Mouse (Mus musculus): ENCODE measurements around the gene Zdhhc19.

Zdhhc19 gene

DNA sequence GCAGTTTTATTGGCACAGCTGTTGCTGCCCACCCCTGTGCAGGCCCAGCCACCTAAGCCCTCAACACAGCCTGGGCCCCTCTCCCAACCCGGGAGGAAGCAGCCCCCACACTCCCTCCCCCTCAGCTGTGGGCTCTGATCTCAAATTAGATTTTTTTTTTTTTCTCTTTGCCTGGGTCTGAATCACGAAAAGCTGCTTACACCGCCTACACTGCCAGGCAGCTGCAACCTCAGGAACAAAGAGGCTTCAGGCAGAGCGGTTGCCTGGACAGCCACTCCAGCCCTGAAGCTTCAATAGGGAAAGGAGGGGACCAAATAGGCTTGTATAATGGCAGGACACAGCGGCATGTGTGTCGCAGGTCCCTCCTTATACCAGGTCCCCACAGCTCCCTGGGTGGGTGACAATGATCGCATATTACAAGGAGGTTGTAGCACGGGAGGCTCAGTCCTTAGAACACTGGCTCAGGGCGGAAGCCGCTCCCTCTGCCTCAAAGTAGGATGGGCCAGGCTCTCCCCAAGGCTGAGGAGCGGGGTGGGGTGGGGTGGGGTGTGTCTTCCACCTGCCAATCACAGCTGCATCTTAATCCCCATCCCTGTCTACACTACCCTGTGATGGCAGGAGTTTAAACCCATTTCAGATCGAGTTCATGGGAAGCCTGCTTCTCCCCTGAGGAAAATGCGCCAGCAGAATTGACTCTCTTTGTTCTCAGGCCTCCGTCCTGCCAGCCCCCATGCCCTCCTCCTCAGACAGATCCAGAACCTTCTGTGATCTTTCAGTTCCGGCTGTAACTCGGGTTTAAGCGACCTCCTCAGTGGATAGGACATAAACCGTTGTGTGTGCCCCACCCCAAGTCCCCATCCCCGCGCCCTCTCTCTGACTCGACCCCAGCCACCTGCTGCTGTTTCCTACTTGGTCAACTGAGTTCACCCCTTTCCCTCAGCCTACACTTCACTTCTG is 20.2 kb downstream of the Zdhhc19 start:
- DNase-seq (ENCODE audit: low spot score in 2 of 2): no peak

DNA sequence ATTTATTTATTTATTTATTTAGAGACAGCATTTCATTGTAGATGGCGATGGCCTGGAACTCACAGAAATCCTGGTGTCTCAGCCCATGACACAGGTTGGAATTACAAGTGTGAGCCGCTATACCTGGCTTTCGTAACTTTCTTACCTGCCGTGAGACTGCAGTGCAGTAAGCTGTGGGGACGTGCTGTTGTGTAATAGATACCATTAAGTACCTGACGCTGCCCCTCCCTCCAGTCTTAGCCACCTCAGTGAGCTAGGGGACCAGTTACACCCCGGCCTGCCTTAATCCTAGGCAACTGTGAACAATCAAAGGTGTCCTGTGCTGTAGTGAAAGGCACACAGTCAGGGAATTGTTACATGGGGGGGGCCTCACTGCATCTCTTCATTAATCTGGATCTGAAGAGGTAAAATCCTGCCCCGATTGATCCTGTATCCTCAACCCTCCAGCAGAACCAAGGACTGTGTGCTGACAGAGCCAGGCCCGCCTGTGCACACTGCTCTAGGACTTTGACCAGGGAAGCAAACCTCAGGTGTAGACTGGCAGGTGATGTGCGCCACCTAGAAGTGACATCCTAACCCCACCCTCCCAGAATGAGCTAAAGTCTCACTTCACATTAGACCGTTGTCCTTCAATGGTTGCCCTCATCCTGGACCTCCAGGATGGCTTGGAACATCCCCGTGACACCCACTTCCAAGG is 21.9 kb downstream of the Zdhhc19 start:
- DNase-seq (ENCODE audit: low spot score in 2 of 2): no peak

DNA sequence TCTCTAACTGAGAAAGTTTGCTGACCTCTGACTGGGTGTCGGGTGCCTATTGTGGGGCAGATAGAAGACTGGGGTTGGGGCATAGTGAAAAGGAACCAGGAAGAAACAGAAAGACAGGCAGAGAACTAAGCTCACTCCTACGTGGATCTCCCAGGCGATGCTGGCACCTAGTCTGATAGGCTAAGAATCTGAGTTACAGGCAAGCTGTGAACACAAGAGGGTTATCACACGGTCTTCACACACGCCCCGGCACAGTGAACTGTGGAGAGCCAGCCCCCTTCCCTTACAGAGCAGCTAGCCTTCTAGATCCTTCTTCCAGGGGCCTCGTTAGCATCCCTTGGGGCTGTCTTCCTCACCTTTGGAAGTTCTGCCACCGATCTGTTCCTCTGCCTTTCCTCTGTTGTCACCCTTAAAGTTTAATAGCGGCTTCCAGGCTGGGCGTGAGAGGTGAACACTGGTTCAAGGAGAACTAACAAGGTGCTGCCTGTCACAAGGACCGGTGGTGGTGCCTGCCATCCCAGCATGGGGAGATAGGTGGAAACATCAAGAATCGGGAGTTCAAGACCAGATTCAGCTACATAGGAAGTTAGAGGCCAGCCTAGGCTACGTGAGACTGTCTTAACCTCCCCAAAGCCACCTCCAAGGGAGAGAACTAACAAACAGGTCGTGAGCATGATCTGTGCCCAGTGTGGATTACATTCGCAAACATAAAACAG is 23.7 kb downstream of the Zdhhc19 start:
- DNase-seq (ENCODE audit: low spot score in 2 of 2): no peak

DNA sequence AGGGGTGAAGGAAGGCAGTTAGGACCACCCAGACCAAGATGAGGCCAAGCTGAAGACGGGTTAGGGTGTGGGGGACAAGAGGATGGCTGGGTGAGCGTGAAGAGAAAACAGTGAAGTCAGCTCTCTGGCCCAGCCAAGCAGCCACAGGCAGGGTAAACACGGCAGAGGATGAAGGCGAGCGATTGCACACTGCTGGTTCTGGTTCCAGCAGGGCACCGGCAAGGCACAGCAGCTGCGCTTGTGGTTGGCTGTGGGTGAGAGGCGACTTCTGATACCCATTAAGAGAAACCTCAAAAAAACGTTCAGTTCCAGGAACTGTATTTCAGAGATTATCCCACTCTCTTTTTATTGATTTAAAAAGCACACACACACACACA is 24.3 kb downstream of the Zdhhc19 start:
- DNase-seq (ENCODE audit: low spot score in 2 of 2): no peak

DNA sequence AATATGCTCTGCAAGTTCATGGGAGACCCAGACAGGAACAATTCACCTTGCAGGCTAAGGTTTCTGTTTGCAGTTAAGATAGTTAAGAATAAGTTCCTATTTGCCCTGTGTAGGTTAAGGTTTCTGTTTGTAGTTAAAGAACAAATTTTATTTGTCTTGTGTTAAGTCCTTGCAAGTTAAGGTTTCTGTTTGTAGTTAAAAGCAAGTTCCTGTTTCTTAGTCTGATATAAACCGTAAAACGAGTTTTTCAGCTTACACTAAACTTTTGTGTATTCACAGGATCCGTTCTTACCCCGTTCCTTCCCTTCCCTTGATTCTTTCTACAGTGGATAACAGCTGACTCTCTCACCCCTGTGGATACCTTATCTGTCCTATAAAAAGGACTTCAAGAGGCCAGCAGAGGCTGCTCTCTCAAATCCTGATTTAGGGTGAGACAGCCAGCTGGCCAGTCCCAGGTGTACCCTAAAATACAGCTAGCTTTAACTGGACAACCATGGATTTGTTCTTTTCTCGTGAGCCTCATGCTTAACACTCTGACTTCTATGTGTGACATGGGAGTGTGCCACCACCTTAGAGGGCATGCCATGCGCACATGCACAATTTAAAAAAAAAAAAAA is 26.6 kb downstream of the Zdhhc19 start:
- no peak for DNase-seq (ENCODE audit: low spot score in 2 of 2)

- no peak for DNase-seq (ENCODE audit: low spot score in 2 of 2)
Observed at GRCm38 (mm10) chr16:32523462-32524243, 27.6 kb downstream of the Zdhhc19 start.

DNA sequence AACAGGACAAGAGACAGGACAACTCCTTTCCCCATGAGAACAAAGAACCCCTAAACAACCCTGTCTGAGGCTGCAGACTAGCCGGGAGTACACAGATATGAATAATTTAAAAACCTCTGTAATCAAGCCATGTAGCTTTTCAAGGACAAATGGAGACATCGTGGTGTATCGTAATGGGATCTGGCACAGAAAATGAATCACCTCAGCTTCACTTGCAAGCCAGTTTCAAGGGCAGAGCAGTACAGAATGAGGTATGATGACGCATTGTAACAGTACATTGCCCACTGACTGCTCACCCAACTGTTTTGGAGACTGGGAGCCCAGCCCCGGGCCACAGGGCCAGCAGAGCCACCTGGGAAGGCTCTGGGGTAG is 28.2 kb downstream of the Zdhhc19 start:
- no peak for DNase-seq (ENCODE audit: low spot score in 2 of 2)

- no peak for DNase-seq (ENCODE audit: low spot score in 2 of 2)
Observed at GRCm38 (mm10) chr16:32526906-32527305, 30.8 kb downstream of the Zdhhc19 start.

- no peak for DNase-seq (ENCODE audit: low spot score in 2 of 2)
Observed at GRCm38 (mm10) chr16:32532878-32533826, 37.1 kb downstream of the Zdhhc19 start.

GRCm38 (mm10) chr16:32535157-32535751 is 39.2 kb downstream of the Zdhhc19 start:
- no peak for DNase-seq (ENCODE audit: low spot score in 2 of 2)

DNA sequence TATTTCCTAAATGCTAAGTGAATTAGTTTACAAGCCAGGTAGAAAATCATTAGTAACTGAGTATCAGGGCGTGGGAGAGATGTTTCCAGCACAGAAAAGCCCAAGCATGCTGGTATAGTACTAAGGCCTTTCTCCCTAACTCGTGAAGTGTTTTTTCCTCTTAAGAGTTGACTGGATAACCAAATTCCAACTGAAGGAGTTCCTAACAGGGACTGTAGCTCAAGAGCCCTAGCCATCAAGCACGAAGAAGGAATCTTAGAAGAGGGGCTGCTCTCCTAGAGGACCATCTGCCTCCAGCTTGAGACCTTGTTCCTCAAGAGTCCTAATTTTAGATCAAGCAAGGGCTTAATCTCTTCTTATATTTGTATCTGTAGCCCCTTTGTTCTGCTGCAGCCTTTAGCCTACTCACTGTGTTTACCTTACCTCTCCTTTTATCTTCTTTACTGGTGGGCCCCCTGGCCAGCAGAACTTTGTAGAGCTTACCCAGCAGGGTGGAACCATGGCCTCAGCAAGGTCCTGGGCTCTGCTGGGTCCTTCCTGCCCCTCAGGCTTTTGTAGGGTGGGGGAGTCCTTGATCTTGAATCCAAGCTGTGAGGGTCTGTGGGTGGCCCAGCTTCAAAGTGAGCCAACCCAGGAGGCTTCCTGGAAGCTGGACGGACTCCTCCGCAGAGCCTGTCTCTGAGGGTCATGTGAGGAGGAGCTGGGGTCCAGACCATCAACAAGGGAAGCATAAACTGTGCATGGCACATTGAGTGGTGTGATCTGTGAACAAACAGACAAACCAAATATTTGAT is 42.0 kb downstream of the Zdhhc19 start:
- no peak for DNase-seq (ENCODE audit: low spot score in 2 of 2)

DNA sequence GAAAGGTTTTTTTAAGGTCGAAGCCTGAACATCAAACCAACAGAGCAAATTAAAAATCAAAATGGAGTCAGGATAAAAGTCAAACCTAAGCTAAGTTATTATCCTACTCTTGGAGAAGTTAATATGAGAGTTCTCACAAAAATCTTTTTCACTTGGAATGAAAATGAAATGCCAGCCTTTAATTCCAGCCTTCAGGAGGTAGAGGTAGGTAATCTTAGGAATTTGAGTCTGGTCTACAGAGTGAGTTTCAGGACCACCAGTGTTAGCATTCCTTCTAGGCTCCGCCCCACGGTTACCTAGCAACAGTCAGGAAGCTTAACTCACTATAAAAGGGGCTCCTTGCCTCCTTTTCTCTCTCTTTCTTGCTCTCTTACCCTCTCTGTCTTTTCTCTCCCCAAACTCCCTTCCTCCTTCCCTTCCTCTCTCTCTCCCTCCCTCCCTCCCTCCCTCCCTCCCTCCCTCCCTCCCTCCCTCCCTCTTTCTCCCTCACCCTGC is 42.7 kb downstream of the Zdhhc19 start:
- no peak for DNase-seq (ENCODE audit: low spot score in 2 of 2)

DNA sequence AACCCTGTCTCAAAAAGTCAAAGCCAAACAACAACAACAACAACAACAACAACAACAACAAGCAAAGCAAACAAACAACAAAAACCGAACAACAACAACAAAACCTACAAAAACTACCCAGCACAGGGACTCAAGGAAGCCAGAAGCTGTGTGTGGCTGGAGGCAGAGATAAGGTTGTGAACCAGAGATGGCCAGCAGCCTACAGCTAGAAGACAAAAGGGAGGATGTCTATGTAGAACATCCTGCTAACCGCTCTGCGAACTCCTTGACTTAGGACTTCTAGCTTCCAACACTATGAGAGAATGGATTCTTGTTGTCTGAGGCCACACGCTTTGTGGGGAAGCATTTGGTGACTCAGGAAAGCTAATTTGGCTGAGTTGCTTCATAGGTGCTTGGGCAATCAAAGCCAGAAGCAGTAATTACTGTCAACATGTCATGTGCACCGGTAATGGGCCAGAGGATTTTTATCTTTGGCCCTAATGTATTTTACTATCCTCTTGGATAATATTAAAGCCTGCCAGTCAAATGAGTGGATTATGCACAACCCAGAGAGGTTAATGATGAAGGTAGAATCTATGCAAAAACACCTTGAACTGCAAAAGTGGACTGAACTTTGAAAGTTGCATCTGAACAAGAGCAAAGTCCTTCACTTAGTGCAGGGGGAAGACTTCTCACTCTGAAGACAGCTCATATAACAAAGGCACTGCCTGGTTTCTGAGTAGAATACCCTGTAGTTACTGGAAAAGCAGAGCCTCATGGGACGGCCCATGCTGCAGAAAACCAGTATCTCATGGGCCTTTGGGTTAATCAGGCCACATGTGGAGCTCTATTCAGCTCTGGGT is 45.5 kb downstream of the Zdhhc19 start:
- DNase-seq (ENCODE audit: low spot score in 2 of 2): no peak

GRCm38 (mm10) chr16:32543422-32543821 is 47.4 kb downstream of the Zdhhc19 start:
- DNase-seq (ENCODE audit: low spot score in 2 of 2): no peak

GRCm38 (mm10) chr16:32547156-32548068 is 51.3 kb downstream of the Zdhhc19 start:
- no peak for DNase-seq (ENCODE audit: low spot score in 2 of 2)

DNA sequence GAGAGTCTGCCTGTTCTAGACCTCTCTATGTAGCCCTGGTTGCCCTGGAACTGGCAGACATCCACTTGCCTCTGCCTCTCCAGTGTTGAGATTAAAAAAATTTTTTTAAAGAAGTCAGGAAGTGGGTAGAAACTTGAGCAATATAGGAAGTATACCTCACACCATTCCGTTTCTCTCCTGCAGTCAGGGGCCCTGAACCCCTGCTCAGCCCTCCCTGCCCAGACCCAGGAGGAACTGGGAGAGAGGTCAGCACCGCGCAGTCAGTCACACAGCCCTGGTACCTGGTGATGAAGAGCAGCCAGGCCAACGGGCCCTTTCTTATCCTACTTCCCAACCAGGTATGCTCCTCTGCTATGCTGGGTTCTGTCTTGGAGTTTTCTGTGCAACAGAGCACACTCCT is 54.0 kb downstream of the Zdhhc19 start:
- no peak for DNase-seq (ENCODE audit: low spot score in 2 of 2)

DNA sequence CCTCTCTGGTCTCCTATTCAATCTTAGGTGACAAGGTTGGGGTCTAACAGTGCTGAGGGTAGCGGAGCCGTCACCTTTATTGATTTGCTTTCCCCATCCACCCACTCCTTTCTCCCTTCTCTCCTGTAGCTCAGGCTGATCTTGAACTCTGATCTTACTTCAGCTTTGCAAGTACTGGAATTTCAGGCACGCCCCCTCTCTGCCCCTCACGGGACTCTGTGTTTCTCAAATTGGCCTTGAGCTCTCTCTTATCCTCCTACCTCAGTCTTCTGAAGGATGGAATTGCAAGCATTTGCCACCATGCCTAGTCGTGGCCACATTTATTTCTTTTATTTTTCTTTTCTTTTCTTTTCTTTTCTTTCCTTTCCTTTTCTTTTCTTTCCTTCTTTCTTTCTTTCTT is 54.4 kb downstream of the Zdhhc19 start:
- no peak for DNase-seq (ENCODE audit: low spot score in 2 of 2)

Measured in urinary bladder, postnatal 4 days (tissue).